Mouse (Mus musculus) kidney, adult 2 months (tissue): ENCODE results near the gene Lipm. TPM values are rescaled to one million over a fixed set of nuclear protein-coding genes. Genes with fewer than 3 reads are reported as not detected.

ENCODE experiments used
- DNase-seq: peaks from one replicate; pipeline ENCODE4 v3.0.0; 2021
- H3K27ac ChIP-seq: fragments of 200-500 bp; 2 replicates; pipeline ENCODE4 v1.5.1; 2012; ENCODE audit warnings: low read depth, low read length, control low read depth, inconsistent platforms; ENCODE audit not compliant: insufficient read depth
- H3K27me3 ChIP-seq: fragments of 200-500 bp; replicated peaks from 2 replicates; pipeline ENCODE4 v1.6.1; 2012; ENCODE audit warnings: mild to moderate bottlenecking, moderate library complexity, low read length, inconsistent platforms; ENCODE audit not compliant: control insufficient read depth, insufficient read depth
- H3K36me3 ChIP-seq: fragments of 200-500 bp; 2 replicates; pipeline ENCODE4 v1.6.1; 2012; ENCODE audit warnings: mild to moderate bottlenecking, moderate library complexity, low read length, inconsistent platforms; ENCODE audit not compliant: control insufficient read depth, insufficient read depth
- H3K4me1 ChIP-seq: fragments of 200-500 bp; 2 replicates; pipeline ENCODE4 v1.6.1; 2011; ENCODE audit warnings: low read length; ENCODE audit not compliant: control insufficient read depth, insufficient read depth
- H3K4me3 ChIP-seq: fragments of 200-500 bp; 2 replicates; pipeline ENCODE4 v1.5.1; 2011; ENCODE audit warnings: mild to moderate bottlenecking, low read depth, low read length, control low read depth; ENCODE audit not compliant: insufficient read depth
- CTCF ChIP-seq: fragments of 200-500 bp; conservative IDR thresholded peaks from 2 replicates; pipeline ENCODE4 v1.5.1; 2011; ENCODE audit warnings: low read depth, mild to moderate bottlenecking, control low read depth, low read length, moderate library complexity, mixed read lengths; ENCODE audit not compliant: insufficient read depth, insufficient read length
- POLR2A ChIP-seq: fragments of 200-500 bp; IDR thresholded peaks from one replicate; pipeline ENCODE4 v1.6.1; 2011; ENCODE audit warnings: low read depth, low read length, control low read depth
- WGBS: fragments of 180-500 bp; shearing (Covaris S2); methylation state at CpG from one replicate; pipeline ENCODE4 v1.1.7; 2018; 5-methylcytosine and 5-hydroxymethylcytosine counted together
- polyA plus RNA-seq: library from polyadenylated mRNA; depleted of rRNA; stranded (reverse); fragments of >200 nt; gene quantifications from 2 replicates; pipeline ENCODE4 v1.2.3, GENCODE M21; 2012; rRNA removed

The Lipm gene
- polyA plus RNA-seq, 1 experiment: not detected

- TF ChIP-seq CTCF: no peak
- no peak for TF ChIP-seq POLR2A
- Histone ChIP-seq H3K36me3 (no peaks in the 10 kb centered on the region), H3K4me1 (no peaks in the 10 kb centered on the region), H3K27ac (no peak overlapping the region), H3K27me3 (no peaks in the 10 kb centered on the region), H3K4me3 (no peak overlapping the region)
- 81% methylated on average over 5 of the region's 5 CpGs for WGBS
- DNase-seq: no peak
Measured at GRCm38 (mm10) chr19:34162693-34163092, 62.0 kb downstream of the Lipm start.

GRCm38 (mm10) chr19:34165891-34166290, 65.2 kb downstream of the Lipm start, which contains the start of gene Ankrd22:
Gene Ankrd22 (minus strand): TSS chr19:34166053.
- 60% methylated on average over 5 of the region's 5 CpGs for WGBS
- no peak within 1 kb of the TSS for H3K27ac ChIP-seq
- no peak for TF ChIP-seq CTCF
- TF ChIP-seq POLR2A: no peak
- no peak within 1 kb of the TSS for H3K4me3 ChIP-seq
- no peaks in the 10 kb centered on the region for H3K36me3 ChIP-seq
- no peaks in the 10 kb centered on the region for H3K4me1 ChIP-seq
- no peak for DNase-seq
- H3K27me3 ChIP-seq: no peaks in the 10 kb centered on the region

GRCm38 (mm10) chr19:34166386-34166785, 65.7 kb downstream of the Lipm start:
- Histone ChIP-seq H3K27me3 (no peaks in the 10 kb centered on the region), H3K36me3 (no peaks in the 10 kb centered on the region), H3K4me3 (no peak overlapping the region), H3K27ac (no peak overlapping the region), H3K4me1 (no peaks in the 10 kb centered on the region)
- TF ChIP-seq CTCF (no peak), POLR2A (no peak)
- 90% methylated on average over 4 of the region's 4 CpGs for WGBS
- DNase-seq: no peak

- TF ChIP-seq CTCF (no peak), POLR2A (no peak)
- no peak overlapping the region for H3K4me3 ChIP-seq
- H3K27me3 ChIP-seq: no peaks in the 10 kb centered on the region
- H3K4me1 ChIP-seq: no peaks in the 10 kb centered on the region
- 40% methylated on average over 7 of the region's 7 CpGs for WGBS
- H3K27ac ChIP-seq: no peak overlapping the region
- no peaks in the 10 kb centered on the region for H3K36me3 ChIP-seq
- DNase-seq: no peak
Measured at GRCm38 (mm10) chr19:34167896-34168661, 67.3 kb downstream of the Lipm start.

- Histone ChIP-seq H3K36me3 (no peaks in the 10 kb centered on the region), H3K27ac (no peak overlapping the region), H3K4me1 (no peaks in the 10 kb centered on the region), H3K4me3 (no peak overlapping the region), H3K27me3 (no peaks in the 10 kb centered on the region)
- no peak for DNase-seq
- TF ChIP-seq CTCF: no peak
- no peak for TF ChIP-seq POLR2A
Measured at GRCm38 (mm10) chr19:34169121-34169520, 68.4 kb downstream of the Lipm start.

GRCm38 (mm10) chr19:34171167-34171566, 70.4 kb downstream of the Lipm start:
- DNase-seq: no peak
- no peak for TF ChIP-seq CTCF
- no peak for TF ChIP-seq POLR2A
- no peak overlapping the region for H3K4me3 ChIP-seq
- H3K27me3 ChIP-seq: no peaks in the 10 kb centered on the region
- WGBS: 63% methylated on average over 3 of the region's 3 CpGs
- no peak overlapping the region for H3K27ac ChIP-seq
- H3K4me1 ChIP-seq: no peaks in the 10 kb centered on the region
- no peaks in the 10 kb centered on the region for H3K36me3 ChIP-seq

Other genes starting within 250 kb of the Lipm start
- not detected in 2 replicates for gene Lipf, start 139.7 kb upstream of the Lipm start, polyA plus RNA-seq
- not detected in 2 replicates for gene Lipk, start 92.6 kb upstream of the Lipm start, polyA plus RNA-seq
- not detected in 2 replicates for gene Lipn, start 33.6 kb upstream of the Lipm start, polyA plus RNA-seq
- not detected in 2 replicates for gene Ankrd22, start 65.1 kb downstream of the Lipm start, polyA plus RNA-seq
- gene Stambpl1, start 91.3 kb downstream of the Lipm start, polyA plus RNA-seq: 1.6 and 2.2 TPM in 2 replicates
- gene Acta2, start 154.7 kb downstream of the Lipm start, polyA plus RNA-seq: 88.2 and 172 TPM in 2 replicates
- gene Fas, start 189.7 kb downstream of the Lipm start, polyA plus RNA-seq: 3.7 and 4.6 TPM in 2 replicates